Mouse (Mus musculus): ENCODE data around the gene Rcor1. TPM values are rescaled to one million over a fixed set of nuclear protein-coding genes. Genes with fewer than 3 reads are reported as not detected.

Rcor1 gene
- 9.7 and 9.8 TPM in 2 replicates for polyA plus RNA-seq (2015; fragmentation: Nextera tagmentation; extraction: Ambion mirVana)

GRCm38 (mm10) chr12:111038976-111039612 is at the start of gene Rcor1:
Gene Rcor1 (plus strand): TSS chr12:111039351.
- ATAC-seq (ENCODE audit: low FRiP score, low TSS enrichment): peak; percentile 97
- WGBS: under 1% methylated on average over 48 of the region's 76 CpGs
- peak within 1 kb of the TSS; percentile 99 for H3K27ac ChIP-seq (ENCODE audit: low read length)

GRCm38 (mm10) chr12:110989409-110989808 is 49.7 kb upstream of the Rcor1 start:
- Histone ChIP-seq H3K4me2 (replicated peaks; ENCODE audit: low read depth, low read length) (no peak overlapping the region), H3K27me3 (ENCODE audit: insufficient read depth, low read length) (no peaks in the 10 kb centered on the region), H3K9ac (replicated peaks; ENCODE audit: low read length) (no peak overlapping the region), H3K27ac (ENCODE audit: low read length) (no peak overlapping the region), H3K36me3 (ENCODE audit: insufficient read depth, low read length) (no peaks in the 10 kb centered on the region), H3K9me3 (ENCODE audit: low read length) (no peaks in the 10 kb centered on the region), H3K4me1 (ENCODE audit: insufficient read depth, low read length) (peaks cover 12% of the 10 kb centered on the region), H3K4me3 (ENCODE audit: low read length) (no peak overlapping the region)
- ATAC-seq (ENCODE audit: low FRiP score, low TSS enrichment): no peak
- 91% methylated on average over 3 of the region's 3 CpGs for WGBS

More at GRCm38 (mm10) chr12:111038976-111039612, at the start of gene Rcor1:
- H3K36me3 ChIP-seq (ENCODE audit: insufficient read depth, low read length): peaks cover 10% of the 10 kb centered on the region; the same call in 1 of the 2 replicates
- H3K9ac ChIP-seq (replicated peaks; ENCODE audit: low read length): peak within 1 kb of the TSS; percentile 98
- no peaks in the 10 kb centered on the region for H3K9me3 ChIP-seq (ENCODE audit: low read length)
- peaks cover 31% of the 10 kb centered on the region for H3K4me1 ChIP-seq (ENCODE audit: insufficient read depth, low read length)
- peak within 1 kb of the TSS; percentile 98 for H3K4me3 ChIP-seq (ENCODE audit: low read length)
- peak within 1 kb of the TSS; percentile 87 for H3K4me2 ChIP-seq (replicated peaks; ENCODE audit: low read depth, low read length)
- no peaks in the 10 kb centered on the region for H3K27me3 ChIP-seq (ENCODE audit: insufficient read depth, low read length)

GRCm38 (mm10) chr12:110990500-110990899 is 48.7 kb upstream of the Rcor1 start:
- 86% methylated on average over 7 of the region's 7 CpGs for WGBS
- no peak overlapping the region for H3K4me3 ChIP-seq (ENCODE audit: low read length)
- no peak overlapping the region for H3K27ac ChIP-seq (ENCODE audit: low read length)
- H3K36me3 ChIP-seq (ENCODE audit: insufficient read depth, low read length): no peaks in the 10 kb centered on the region
- H3K4me2 ChIP-seq (replicated peaks; ENCODE audit: low read depth, low read length): no peak overlapping the region
- no peak for ATAC-seq (ENCODE audit: low FRiP score, low TSS enrichment)
- no peak overlapping the region for H3K9ac ChIP-seq (replicated peaks; ENCODE audit: low read length)
- no peaks in the 10 kb centered on the region for H3K27me3 ChIP-seq (ENCODE audit: insufficient read depth, low read length)
- H3K4me1 ChIP-seq (ENCODE audit: insufficient read depth, low read length): peaks cover 5% of the 10 kb centered on the region
- no peaks in the 10 kb centered on the region for H3K9me3 ChIP-seq (ENCODE audit: low read length)

- Histone ChIP-seq H3K4me1 (ENCODE audit: insufficient read depth, low read length) (peaks cover 5% of the 10 kb centered on the region), H3K9me3 (ENCODE audit: low read length) (no peaks in the 10 kb centered on the region), H3K27me3 (ENCODE audit: insufficient read depth, low read length) (no peaks in the 10 kb centered on the region), H3K4me2 (replicated peaks; ENCODE audit: low read depth, low read length) (peak overlapping the region; percentile 62), H3K27ac (ENCODE audit: low read length) (peak overlapping the region; percentile 81), H3K4me3 (ENCODE audit: low read length) (peak overlapping the region; percentile 58), H3K9ac (replicated peaks; ENCODE audit: low read length) (peak overlapping the region; percentile 72), H3K36me3 (ENCODE audit: insufficient read depth, low read length) (no peaks in the 10 kb centered on the region)
- WGBS: 6% methylated on average over 23 of the region's 23 CpGs
- ATAC-seq (ENCODE audit: low FRiP score, low TSS enrichment): peak; percentile 94
These were observed 47.6 kb upstream of the Rcor1 start for GRCm38 (mm10) chr12:110991361-110992127.

DNA sequence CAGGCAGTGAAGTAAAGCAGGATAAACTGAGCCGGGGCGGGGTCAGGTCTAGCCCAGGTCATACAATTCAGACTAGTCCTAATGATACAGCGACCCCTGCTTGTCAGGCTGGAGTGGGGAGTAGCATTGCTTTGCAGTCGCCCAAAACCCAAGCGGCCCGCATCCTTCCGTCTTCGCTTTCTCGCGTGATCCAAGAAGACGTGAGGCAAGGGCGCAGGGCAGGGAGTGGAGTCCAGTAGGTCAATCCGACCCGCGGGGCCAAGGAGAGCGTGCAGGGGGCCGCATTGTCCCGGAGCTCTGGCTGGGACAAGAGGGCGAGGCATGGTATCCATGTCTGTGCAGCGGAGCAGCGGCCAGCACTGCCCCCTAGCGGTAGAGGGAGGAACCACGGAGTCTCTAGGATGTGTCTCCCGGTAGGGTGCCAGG is 47.0 kb upstream of the Rcor1 start:
- H3K4me1 ChIP-seq (ENCODE audit: insufficient read depth, low read length): peaks cover 5% of the 10 kb centered on the region
- no peaks in the 10 kb centered on the region for H3K36me3 ChIP-seq (ENCODE audit: insufficient read depth, low read length)
- H3K4me2 ChIP-seq (replicated peaks; ENCODE audit: low read depth, low read length): peak overlapping the region; percentile 62
- peak overlapping the region; percentile 81 for H3K27ac ChIP-seq (ENCODE audit: low read length)
- H3K27me3 ChIP-seq (ENCODE audit: insufficient read depth, low read length): no peaks in the 10 kb centered on the region
- no peaks in the 10 kb centered on the region for H3K9me3 ChIP-seq (ENCODE audit: low read length)
- peak; percentile 93 for ATAC-seq (ENCODE audit: low FRiP score, low TSS enrichment)
- H3K4me3 ChIP-seq (ENCODE audit: low read length): peak overlapping the region; percentile 58
- under 1% methylated on average over 23 of the region's 24 CpGs for WGBS
- peak overlapping the region; percentile 72 for H3K9ac ChIP-seq (replicated peaks; ENCODE audit: low read length)

DNA sequence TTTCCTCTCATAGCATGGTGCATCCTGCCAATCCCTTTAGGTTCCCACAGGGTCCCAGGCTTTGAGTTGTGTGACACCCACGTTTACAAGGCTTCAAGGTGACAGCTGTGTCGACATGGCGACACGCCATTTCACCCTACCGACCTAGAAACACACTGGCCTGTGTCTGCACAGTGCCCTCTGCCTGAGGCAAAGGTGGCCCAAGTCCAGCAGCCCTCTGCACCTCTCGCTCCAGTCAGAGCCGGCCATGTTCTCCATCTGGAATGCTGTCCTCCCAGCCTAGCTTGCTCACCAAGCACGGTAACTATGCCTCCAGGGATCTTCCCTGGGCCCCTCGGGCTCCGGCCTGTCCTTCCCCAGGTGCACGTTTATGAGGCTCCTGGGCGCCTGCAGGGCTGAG is 46.4 kb upstream of the Rcor1 start:
- H3K27ac ChIP-seq (ENCODE audit: low read length): no peak overlapping the region; the same call in 1 of the 2 replicates
- no peak for ATAC-seq (ENCODE audit: low FRiP score, low TSS enrichment)
- H3K4me3 ChIP-seq (ENCODE audit: low read length): peak overlapping the region; percentile 58
- H3K9me3 ChIP-seq (ENCODE audit: low read length): no peaks in the 10 kb centered on the region
- 73% methylated on average over 12 of the region's 12 CpGs for WGBS
- H3K9ac ChIP-seq (replicated peaks; ENCODE audit: low read length): peak overlapping the region; percentile 72
- H3K4me2 ChIP-seq (replicated peaks; ENCODE audit: low read depth, low read length): peak overlapping the region; percentile 62
- H3K27me3 ChIP-seq (ENCODE audit: insufficient read depth, low read length): no peaks in the 10 kb centered on the region
- H3K4me1 ChIP-seq (ENCODE audit: insufficient read depth, low read length): peaks cover 5% of the 10 kb centered on the region
- H3K36me3 ChIP-seq (ENCODE audit: insufficient read depth, low read length): no peaks in the 10 kb centered on the region

DNA sequence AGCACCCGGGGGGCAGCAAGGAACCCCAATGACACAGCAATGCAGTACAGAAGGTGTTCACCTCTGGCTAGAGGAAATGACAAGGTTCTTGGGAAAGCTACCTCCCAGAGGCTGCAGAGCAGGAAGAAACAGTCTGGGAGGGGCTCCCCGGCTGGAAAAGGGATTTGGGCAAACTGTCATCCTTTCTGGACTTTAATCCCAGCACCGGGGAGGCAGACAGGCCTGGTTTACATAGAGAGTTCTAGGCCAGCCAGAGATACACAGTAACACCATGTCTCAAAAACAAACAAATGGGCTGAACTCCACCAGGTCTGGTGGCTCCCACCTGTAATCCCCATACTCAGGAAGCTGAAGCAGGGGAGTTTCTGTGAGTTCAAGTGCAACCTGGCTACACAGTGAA is 45.9 kb upstream of the Rcor1 start:
- Histone ChIP-seq H3K36me3 (ENCODE audit: insufficient read depth, low read length) (no peaks in the 10 kb centered on the region), H3K4me2 (replicated peaks; ENCODE audit: low read depth, low read length) (no peak overlapping the region), H3K9ac (replicated peaks; ENCODE audit: low read length) (no peak overlapping the region), H3K27ac (ENCODE audit: low read length) (no peak overlapping the region), H3K4me1 (ENCODE audit: insufficient read depth, low read length) (peaks cover 5% of the 10 kb centered on the region), H3K4me3 (ENCODE audit: low read length) (no peak overlapping the region), H3K9me3 (ENCODE audit: low read length) (no peaks in the 10 kb centered on the region), H3K27me3 (ENCODE audit: insufficient read depth, low read length) (no peaks in the 10 kb centered on the region)
- ATAC-seq (ENCODE audit: low FRiP score, low TSS enrichment): no peak
- WGBS: 85% methylated on average over 3 of the region's 3 CpGs

DNA sequence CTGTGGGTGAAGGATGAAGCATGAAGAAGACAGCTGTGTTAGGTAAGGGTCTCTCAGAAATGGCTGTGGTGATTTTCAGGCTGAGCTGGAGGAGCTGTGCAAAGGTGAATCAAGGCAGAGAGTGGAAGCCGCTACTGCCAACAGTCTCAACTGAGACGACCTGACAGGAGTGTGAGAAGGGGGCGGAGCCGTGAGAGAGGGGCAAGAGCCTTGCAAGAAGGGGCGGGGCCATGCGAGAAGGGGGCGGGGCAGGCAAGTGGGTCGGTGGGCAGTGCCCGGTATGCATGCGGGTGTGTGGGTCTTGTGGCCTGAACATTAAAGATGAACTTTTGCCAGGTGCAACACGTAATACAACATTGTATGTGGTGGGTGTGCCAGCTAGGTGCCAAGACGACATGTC is 44.5 kb upstream of the Rcor1 start:
- Histone ChIP-seq H3K9me3 (ENCODE audit: low read length) (no peaks in the 10 kb centered on the region), H3K27ac (ENCODE audit: low read length) (no peak overlapping the region), H3K4me1 (ENCODE audit: insufficient read depth, low read length) (peaks cover 5% of the 10 kb centered on the region), H3K4me3 (ENCODE audit: low read length) (no peak overlapping the region), H3K9ac (replicated peaks; ENCODE audit: low read length) (no peak overlapping the region), H3K27me3 (ENCODE audit: insufficient read depth, low read length) (no peaks in the 10 kb centered on the region), H3K36me3 (ENCODE audit: insufficient read depth, low read length) (no peaks in the 10 kb centered on the region), H3K4me2 (replicated peaks; ENCODE audit: low read depth, low read length) (no peak overlapping the region)
- WGBS: 28% methylated on average over 12 of the region's 12 CpGs
- ATAC-seq (ENCODE audit: low FRiP score, low TSS enrichment): no peak

DNA sequence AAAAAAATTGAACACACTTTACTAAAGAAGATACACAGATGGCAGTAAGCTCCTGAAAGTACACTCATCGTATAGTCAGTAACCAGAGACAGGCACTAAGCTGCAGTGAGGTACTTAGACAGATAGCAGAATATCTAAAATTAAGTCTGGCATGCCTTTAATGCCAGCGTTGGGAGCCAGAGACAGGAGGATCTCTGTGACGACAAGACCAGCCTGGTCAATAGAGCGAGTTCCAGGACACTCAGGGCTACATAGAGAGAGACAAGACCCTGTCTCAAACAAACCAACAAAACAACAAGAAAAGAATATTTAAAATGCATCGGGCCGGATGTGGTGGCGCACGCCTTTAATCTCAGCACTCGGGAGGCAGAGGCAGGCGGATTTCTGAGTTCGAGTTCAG is 41.1 kb upstream of the Rcor1 start:
- 97% methylated on average over 11 of the region's 11 CpGs for WGBS
- H3K9me3 ChIP-seq (ENCODE audit: low read length): no peaks in the 10 kb centered on the region
- H3K4me1 ChIP-seq (ENCODE audit: insufficient read depth, low read length): no peaks in the 10 kb centered on the region
- no peak overlapping the region for H3K27ac ChIP-seq (ENCODE audit: low read length)
- no peaks in the 10 kb centered on the region for H3K27me3 ChIP-seq (ENCODE audit: insufficient read depth, low read length)
- H3K9ac ChIP-seq (replicated peaks; ENCODE audit: low read length): no peak overlapping the region
- H3K4me2 ChIP-seq (replicated peaks; ENCODE audit: low read depth, low read length): no peak overlapping the region
- ATAC-seq (ENCODE audit: low FRiP score, low TSS enrichment): no peak
- no peak overlapping the region for H3K4me3 ChIP-seq (ENCODE audit: low read length)
- H3K36me3 ChIP-seq (ENCODE audit: insufficient read depth, low read length): no peaks in the 10 kb centered on the region

- Histone ChIP-seq H3K9me3 (ENCODE audit: low read length) (no peaks in the 10 kb centered on the region), H3K27me3 (ENCODE audit: insufficient read depth, low read length) (no peaks in the 10 kb centered on the region), H3K36me3 (ENCODE audit: insufficient read depth, low read length) (no peaks in the 10 kb centered on the region), H3K27ac (ENCODE audit: low read length) (no peak overlapping the region), H3K4me2 (replicated peaks; ENCODE audit: low read depth, low read length) (no peak overlapping the region), H3K4me1 (ENCODE audit: insufficient read depth, low read length) (no peaks in the 10 kb centered on the region), H3K4me3 (ENCODE audit: low read length) (no peak overlapping the region), H3K9ac (replicated peaks; ENCODE audit: low read length) (no peak overlapping the region)
- 93% methylated on average over 2 of the region's 2 CpGs for WGBS
- ATAC-seq (ENCODE audit: low FRiP score, low TSS enrichment): no peak
These were observed 39.3 kb upstream of the Rcor1 start for GRCm38 (mm10) chr12:110999820-111000219.

Measured in kidney, embryonic 16.5 days (tissue).